Mouse (Mus musculus): Measurements from ENCODE around the gene Dlx6.

The Dlx6 gene

DNA sequence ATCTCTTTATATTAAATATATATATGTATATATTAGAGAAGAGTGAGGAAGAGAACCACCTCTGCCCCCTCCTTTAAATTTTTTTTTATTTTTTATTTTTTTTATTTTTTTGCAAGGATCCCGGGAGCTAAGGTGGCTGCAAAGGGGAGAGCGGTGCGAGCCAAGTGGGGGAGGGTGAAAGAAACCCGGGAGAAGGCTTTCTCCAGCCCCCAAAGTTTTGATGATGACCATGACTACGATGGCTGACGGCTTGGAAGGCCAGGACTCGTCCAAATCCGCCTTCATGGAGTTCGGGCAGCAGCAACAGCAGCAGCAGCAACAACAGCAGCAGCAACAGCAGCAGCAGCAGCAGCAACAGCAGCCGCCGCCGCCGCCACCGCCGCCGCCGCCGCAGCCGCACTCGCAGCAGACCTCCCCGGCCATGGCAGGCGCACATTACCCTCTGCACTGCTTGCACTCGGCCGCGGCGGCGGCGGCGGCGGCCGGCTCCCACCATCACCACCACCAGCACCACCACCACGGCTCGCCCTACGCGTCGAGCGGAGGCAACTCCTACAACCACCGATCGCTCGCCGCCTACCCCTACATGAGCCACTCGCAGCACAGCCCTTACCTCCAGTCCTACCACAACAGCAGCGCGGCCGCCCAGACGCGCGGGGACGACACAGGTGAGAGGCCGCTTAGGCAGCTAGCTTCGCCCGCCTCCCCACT lies at the start of gene Dlx6:
Gene Dlx6 (plus strand): TSS at position 175 of the 711 bp plus-strand sequence.
- DNase-seq (ENCODE audit: low read depth in 1 of 2, low spot score in 2 of 2) = no peak

GRCm38 (mm10) chr6:6816821-6817220 lies 46.3 kb upstream of the Dlx6 start:
- DNase-seq (ENCODE audit: low read depth in 1 of 2, low spot score in 2 of 2) = no peak

DNA sequence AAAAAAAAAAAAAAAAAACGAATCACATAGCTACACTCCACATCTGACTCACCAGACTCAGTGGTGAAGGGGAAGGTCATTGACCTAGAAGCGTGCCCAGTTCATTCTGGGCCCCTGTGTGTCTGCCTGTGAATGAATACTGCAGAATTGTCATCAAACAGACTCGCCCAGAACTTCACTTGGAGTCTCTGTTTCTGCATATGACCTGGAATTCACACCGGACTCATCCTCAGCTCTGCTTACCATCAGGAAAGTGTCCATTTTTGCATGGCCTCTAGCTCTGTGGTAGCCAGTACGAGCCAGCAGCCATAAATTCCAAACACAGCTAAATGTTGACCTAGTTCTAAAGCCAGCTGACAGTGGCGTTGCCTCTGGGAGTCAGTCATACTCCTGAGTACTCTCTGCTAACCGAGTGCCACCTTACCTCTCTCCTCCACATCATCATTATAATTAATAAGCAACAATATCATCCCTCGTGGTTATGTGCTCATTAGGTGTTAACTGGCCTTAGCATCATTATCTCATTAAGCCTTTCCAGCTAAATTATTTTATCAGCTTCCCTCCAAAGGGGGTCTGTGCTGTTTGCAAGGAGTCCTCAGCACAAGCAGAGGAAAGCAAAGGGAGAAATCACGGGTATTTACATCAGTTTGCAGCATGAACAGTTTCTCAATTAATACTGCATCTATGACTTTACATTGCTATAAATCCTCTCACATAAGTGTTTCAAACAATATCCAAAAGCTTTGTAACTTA lies 44.9 kb upstream of the Dlx6 start:
- no peak for DNase-seq (ENCODE audit: low read depth in 1 of 2, low spot score in 2 of 2)

DNA sequence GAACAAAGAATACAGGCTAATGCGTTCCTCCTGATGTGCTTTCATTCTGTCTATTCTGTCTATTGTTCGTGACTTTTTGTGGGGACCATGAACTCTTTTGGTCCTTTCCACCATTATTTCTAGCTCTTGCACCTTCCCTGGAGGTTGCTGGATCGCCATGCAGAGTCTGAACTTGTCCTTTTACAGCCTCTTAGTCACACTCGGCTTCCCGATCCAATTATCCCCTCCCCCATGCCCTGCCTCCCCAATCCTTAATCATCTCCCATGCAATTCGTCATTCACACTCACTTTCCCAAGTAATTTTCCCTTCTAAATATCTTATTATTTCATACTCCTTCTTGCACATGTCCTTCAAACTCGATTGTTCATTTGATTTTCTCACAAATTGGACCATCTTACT lies 44.0 kb upstream of the Dlx6 start:
- no peak for DNase-seq (ENCODE audit: low read depth in 1 of 2, low spot score in 2 of 2)

DNA sequence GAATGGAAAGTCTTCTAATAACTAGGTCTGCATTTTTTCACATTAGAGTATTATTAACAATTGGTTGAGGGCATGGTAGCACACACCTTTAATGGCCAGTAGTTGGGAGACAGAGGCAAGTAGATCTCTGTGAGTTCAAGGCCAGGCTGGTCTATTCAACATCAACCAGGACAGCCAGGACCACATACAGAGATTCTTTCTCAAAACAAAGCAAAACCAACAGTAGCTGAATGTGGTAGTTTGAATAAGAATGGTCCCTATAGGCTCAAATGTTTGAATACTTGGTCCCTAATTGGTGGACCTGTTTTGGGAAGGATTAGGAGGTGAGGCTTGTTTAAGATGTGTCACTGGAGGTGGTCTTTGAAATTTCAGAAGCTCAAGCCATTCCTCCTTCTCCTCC lies 37.8 kb upstream of the Dlx6 start:
- DNase-seq (ENCODE audit: low read depth in 1 of 2, low spot score in 2 of 2) = no peak

DNA sequence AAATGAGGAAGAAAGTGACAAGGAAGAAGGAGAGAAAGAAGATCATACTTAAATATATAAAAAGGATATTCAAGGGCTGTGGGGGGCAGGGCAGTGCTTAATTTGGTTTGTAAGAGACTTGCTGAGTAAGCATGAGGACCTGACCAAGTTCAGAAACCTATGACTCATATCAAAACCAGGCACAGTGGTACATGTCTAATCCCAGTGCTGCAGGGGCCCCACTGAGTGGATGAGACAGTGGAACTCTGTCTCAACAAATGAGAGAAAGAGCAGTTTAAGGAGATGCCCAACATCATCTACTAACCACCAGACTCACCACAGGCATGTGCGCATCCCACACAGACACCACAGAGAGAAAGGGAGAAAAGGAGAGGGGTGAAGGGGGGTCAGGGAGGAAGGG lies 36.3 kb upstream of the Dlx6 start:
- no peak for DNase-seq (ENCODE audit: low read depth in 1 of 2, low spot score in 2 of 2)

GRCm38 (mm10) chr6:6830446-6830845 lies 32.7 kb upstream of the Dlx6 start:
- DNase-seq (ENCODE audit: low read depth in 1 of 2, low spot score in 2 of 2) = no peak

GRCm38 (mm10) chr6:6833301-6833700 lies 29.8 kb upstream of the Dlx6 start:
- no peak for DNase-seq (ENCODE audit: low read depth in 1 of 2, low spot score in 2 of 2)

DNA sequence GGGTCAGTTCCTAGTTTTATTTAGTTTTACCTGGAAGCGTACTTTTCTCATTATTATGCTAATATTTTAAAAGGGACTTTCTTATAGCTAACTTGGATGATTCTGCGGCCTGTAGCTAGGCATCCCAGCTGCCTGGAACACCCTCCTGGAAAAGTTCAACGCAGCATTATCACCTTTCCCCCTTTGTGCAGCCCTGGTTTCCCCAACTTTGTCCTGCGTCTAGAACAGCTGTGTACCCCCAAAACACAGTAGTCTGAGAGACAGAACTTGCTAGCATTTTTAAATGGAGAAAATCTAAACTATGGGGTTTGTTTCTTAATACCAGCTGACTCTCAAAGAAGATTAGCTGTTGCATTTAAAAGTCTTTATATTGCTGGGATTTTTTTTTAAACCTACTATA lies 14.6 kb upstream of the Dlx6 start:
- DNase-seq (ENCODE audit: low read depth in 1 of 2, low spot score in 2 of 2) = no peak

DNA sequence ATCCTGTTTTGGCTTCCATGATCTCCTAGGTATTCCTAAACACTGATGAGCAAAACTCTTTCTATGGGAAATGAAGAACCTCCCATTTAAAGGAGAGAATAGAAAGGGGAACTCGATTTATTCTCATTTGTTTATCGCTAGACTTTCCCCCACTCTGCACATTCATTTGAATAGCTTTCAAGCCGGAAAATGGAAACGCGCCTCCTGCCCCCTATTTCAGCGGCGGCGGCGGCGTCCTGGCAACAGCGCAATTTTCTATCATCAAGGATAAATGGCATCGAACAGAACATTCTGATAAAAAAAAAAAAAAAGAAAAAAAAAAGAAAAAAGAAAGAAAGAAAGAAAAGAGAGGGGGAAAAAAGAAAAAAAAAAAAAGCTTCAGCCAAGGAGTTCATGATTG lies 13.4 kb upstream of the Dlx6 start:
- no peak for DNase-seq (ENCODE audit: low read depth in 1 of 2, low spot score in 2 of 2)

GRCm38 (mm10) chr6:6850324-6851060 lies 12.6 kb upstream of the Dlx6 start:
- no peak for DNase-seq (ENCODE audit: low read depth in 1 of 2, low spot score in 2 of 2)

DNA sequence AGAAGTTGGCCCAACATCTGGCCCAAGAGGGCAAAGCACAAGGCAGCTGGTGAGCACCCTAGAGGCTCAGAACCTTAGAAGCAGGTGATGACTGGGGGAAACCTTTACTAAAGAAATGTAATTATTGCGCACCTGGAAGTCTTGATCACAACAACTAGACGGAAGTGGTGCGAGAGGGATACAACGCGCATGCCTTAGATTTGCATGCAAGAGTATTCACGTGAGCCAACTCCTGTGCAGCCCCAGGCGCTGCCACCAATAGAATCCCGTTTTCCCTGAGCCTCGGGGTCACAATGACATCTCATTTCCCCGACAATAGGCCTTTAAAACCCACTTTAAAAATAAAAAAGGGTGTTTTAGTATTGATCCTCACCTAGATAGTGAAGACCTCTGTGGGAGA lies 12.0 kb upstream of the Dlx6 start:
- DNase-seq (ENCODE audit: low read depth in 1 of 2, low spot score in 2 of 2) = no peak

GRCm38 (mm10) chr6:6852944-6853343 lies 10.2 kb upstream of the Dlx6 start:
- DNase-seq (ENCODE audit: low read depth in 1 of 2, low spot score in 2 of 2) = no peak

DNA sequence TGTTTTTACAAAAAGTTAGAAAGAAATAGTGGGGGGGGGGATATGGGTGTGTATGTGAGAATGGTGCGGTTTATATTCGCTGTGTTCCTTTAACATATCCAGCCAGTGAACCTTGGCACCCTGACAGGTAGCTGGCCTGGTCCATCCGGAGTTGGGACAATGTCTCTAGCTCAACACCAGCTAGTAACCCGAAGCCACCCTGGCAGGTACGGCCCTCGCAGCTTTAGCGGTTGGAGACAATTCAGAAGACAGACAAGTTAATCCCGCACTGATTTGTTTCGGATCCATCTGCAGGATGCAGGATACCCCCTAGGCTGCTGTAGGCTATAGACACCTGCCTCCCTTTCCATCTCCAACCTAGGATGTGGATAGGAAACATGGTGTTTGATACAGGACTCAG lies 9.0 kb upstream of the Dlx6 start:
- DNase-seq (ENCODE audit: low read depth in 1 of 2, low spot score in 2 of 2) = no peak

DNA sequence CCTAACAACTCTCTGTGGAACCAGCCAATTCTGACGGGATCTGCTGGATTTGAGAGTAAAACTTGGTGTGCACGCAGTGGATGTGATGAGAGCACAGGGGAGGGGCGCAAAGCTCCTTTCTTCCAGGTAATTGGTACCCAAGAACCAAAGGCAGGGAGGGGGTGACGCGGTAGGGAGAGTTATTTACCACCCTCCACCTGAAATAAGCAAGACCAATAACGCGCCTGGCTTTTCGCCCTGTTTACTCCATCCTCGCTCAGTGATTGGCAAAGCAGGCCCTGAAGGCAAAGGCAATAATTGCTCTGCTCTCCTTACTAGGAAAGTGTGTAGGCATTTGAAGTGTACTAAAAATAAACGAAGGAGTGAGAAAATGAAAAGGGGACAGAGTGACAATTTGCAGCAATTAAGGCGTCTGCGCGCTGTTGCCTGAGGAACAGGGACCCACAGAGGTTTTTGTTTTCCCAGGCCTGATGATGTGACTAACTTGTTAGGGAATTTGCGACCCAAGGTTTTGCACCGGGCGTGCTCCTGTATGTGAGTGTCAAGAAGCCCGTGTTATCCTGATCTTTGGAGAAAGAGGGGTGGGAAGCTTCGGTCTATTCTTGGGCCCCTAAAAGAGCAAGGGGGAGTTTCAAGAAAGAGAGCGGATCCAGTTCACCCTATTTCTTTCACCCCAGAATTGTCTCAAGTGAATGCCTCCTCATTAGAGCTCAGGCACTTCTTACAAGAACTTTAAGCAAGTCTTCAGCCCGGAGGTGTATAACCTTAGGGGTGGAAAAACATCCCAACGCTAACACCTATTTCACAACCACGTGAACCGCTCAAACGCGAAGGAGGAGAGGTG lies 8.0 kb upstream of the Dlx6 start:
- DNase-seq (ENCODE audit: low read depth in 1 of 2, low spot score in 2 of 2) = no peak

- no peak for DNase-seq (ENCODE audit: low read depth in 1 of 2, low spot score in 2 of 2)
These were observed 7.4 kb upstream of the Dlx6 start for GRCm38 (mm10) chr6:6855746-6856185.

DNA sequence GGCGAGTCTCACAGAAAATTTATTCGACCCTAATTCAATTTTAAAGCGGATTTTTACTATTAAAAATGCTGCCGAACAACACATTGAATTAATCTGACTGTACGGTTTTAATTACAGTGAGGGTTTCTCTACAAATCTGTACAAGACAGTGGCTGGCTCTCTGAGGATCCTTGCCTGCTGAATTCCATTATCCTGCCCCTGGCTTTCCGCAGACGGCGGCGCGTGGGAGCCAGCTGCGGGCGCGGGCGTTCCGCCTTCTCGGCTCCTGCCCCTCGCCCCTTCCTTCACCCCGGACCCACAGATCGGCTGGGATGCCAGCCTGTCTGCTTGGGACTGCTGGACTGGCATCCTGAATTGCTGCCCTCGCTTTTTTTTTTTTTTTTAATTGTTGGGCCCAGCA lies 6.8 kb upstream of the Dlx6 start:
- no peak for DNase-seq (ENCODE audit: low read depth in 1 of 2, low spot score in 2 of 2)

GRCm38 (mm10) chr6:6856881-6857280 lies 6.3 kb upstream of the Dlx6 start:
- DNase-seq (ENCODE audit: low read depth in 1 of 2, low spot score in 2 of 2) = no peak

DNA sequence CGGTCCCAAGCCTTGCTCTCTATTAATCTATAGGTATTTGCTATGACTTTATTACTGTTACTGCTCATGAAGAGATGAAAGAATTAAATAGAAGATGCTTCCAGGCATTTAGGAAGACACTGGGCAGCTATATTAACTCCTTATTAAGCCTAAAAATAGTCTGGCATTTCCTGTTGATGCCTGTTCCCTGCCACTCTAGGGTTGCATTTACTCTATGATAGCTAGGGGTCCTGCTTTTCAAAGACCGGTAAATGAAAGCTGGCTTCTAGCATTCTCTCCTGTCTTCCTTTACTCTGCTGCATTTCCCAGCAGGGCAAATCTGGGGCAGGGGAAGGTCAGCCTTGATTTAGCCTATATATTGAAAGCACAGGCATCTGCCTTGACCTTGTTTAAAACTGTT lies 5.4 kb upstream of the Dlx6 start:
- DNase-seq (ENCODE audit: low read depth in 1 of 2, low spot score in 2 of 2) = no peak

DNA sequence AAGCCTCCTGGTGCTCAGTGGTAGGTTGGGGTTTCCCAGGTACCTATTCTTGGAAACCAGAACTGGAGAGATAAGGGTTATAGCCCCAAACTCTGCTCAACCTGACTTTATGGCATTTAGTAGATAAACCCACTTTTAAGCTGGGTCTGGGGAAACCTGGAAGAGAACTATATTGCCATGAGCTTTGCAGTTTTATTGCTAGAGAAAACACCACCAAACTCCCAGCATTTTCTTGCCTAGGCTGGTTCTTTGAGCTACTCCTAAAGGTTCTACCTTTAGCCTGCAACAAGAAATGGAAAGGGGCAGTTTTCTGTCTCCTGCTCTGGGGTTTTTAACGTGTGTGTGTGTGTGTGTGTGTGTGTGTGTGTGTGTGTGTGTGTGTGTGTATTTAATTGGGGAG lies 4.6 kb upstream of the Dlx6 start:
- no peak for DNase-seq (ENCODE audit: low read depth in 1 of 2, low spot score in 2 of 2)
